ENCODE assay signal across 12 mouse cellular contexts in genomic region chr1:168354934-168355333, GRCm38 (mm10).
DNase-seq lines count a peak whose midpoint lies in the region; ATAC-seq lines count a peak whose summit lies in the region.
"Had no signal": no experiment of that assay in that cellular context is flagged by ENCODE, and none has a peak within 500 bp of the region (broad histone marks: within the 10 kb centered on the region; RNA-seq: fewer than 3 reads in every experiment).

No protein-coding gene starts in this region.

- DNase-seq in left cerebral cortex, postnatal 25 days (ENCODE audit: low spot score in 2 of 2): peak; percentile 45 to 56
- DNase-seq in left cerebral cortex, postnatal 36 days (ENCODE audit: low spot score in 2 of 2): no peak
- peak; percentile 73 for DNase-seq in embryo, embryonic 10.5 days (ENCODE audit: low spot score)
- no peak for DNase-seq in MN1 (ENCODE audit: low spot score)
- no peak for DNase-seq in thymus, postnatal 4 days
- DNase-seq: adrenal gland, postnatal 25 days; cerebellum, postnatal 25 days; right cerebral cortex, postnatal 25 days had no signal

- H3K27ac ChIP-seq in forebrain, embryonic 15.5 days (replicated peaks): peak overlapping the region; percentile 91; the same call in 1 of the 2 replicates
- H3K27ac ChIP-seq in midbrain, embryonic 13.5 days: peak overlapping the region; percentile 55; the same call in 1 of the 2 replicates

- ATAC-seq in forebrain, embryonic 15.5 days (replicated peaks): no peak
- ATAC-seq in midbrain, embryonic 13.5 days: 0 out of 2 replicates have a peak, but pooled peaks have one; percentile 4

- no peaks in the 10 kb centered on the region for H3K36me3 ChIP-seq in forebrain, embryonic 15.5 days
- 0 out of 2 replicates have a peak, but pooled peaks cover under 1% of the 10 kb centered on the region for H3K36me3 ChIP-seq in midbrain, embryonic 13.5 days
- H3K36me3 ChIP-seq: G1E had no signal

- H3K4me2 ChIP-seq in forebrain, embryonic 15.5 days (replicated peaks): no peak overlapping the region
- peak overlapping the region; percentile 56 for H3K4me2 ChIP-seq in midbrain, embryonic 13.5 days (replicated peaks)
- H3K4me2 ChIP-seq: liver, embryonic 11.5 days had no signal

- no peaks in the 10 kb centered on the region for H3K9me3 ChIP-seq in forebrain, embryonic 15.5 days
- H3K9me3 ChIP-seq in midbrain, embryonic 13.5 days: no peaks in the 10 kb centered on the region

- 15% methylated on average over 4 of the region's 4 CpGs for WGBS in forebrain, embryonic 15.5 days
- WGBS in midbrain, embryonic 13.5 days: 3% methylated on average over 4 of the region's 4 CpGs

- no peaks in the 10 kb centered on the region for H3K27me3 ChIP-seq in forebrain, embryonic 15.5 days
- H3K27me3 ChIP-seq in midbrain, embryonic 13.5 days: no peaks in the 10 kb centered on the region; the same call in 1 of the 2 replicates

- H3K9ac ChIP-seq in forebrain, embryonic 15.5 days (replicated peaks): no peak overlapping the region
- no peak overlapping the region for H3K9ac ChIP-seq in midbrain, embryonic 13.5 days (replicated peaks)

- intact Hi-C loops in left cerebral cortex, postnatal 25 days (cut with DNase I): no loop called here
- intact Hi-C loops in left cerebral cortex, postnatal 36 days (cut with DNase I): no loop called here

- peaks cover 88% of the 10 kb centered on the region for H3K4me1 ChIP-seq in forebrain, embryonic 15.5 days
- H3K4me1 ChIP-seq in midbrain, embryonic 13.5 days (replicated peaks): peaks cover 100% of the 10 kb centered on the region

- H3K4me3 ChIP-seq in forebrain, embryonic 15.5 days: no peak overlapping the region
- H3K4me3 ChIP-seq in midbrain, embryonic 13.5 days (replicated peaks): no peak overlapping the region

Comparison
In these comparisons a context has a peak if more than half of its experiments do, and no peak if none do; other contexts are left out.
1. DNase-seq: peak in left cerebral cortex, postnatal 25 days (2 of 2) and embryo, embryonic 10.5 days (single experiment); none in left cerebral cortex, postnatal 36 days (0 of 2), MN1 (single experiment) and thymus, postnatal 4 days (single experiment).